Mouse (Mus musculus) lung, adult 2 months (tissue): ENCODE data around the gene Sfxn2.
A peak's percentile ranks its signal among the peaks of the same experiment; 100 is the strongest.

Source experiments
- CTCF ChIP-seq: fragments of 200-500 bp; IDR thresholded peaks from 2 replicates; pipeline ENCODE4 v1.5.1; 2011; ENCODE audit warnings: mild to moderate bottlenecking, low read length, control low read depth; ENCODE audit not compliant: insufficient read depth
- POLR2A ChIP-seq: fragments of 200-500 bp; IDR thresholded peaks from 2 replicates; pipeline ENCODE4 v1.6.1; 2011; ENCODE audit warnings: low read depth, mild to moderate bottlenecking, control low read depth, low read length, borderline replicate concordance; ENCODE audit errors: extremely low read depth

DNA sequence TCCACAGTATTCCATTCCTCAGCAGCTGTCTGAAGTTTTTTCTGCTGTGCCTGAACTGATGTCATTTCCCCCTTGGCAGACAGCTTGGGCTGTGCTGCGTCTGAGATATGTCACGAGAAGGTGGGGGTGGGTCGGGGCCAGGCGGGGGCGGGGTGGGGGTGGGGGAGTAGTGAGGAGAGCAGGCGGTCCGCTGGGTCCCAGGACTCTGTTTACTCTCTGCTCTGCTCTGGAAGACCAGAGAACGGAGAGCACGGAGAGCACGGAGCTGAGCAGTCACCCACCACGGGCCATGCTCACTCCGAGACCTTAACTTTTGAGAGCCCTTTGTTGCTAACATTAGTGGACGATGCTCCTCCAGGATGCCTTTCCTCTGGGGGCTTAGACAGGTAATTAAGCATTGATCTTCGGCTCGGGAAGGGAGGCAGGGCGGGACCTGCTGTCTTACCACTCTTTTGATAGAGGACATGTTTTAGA, 50.1 kb downstream of the Sfxn2 start:
- TF ChIP-seq POLR2A: peak; percentile 59; the same call in 1 of the 2 replicates
- no peak for TF ChIP-seq CTCF
